9 mouse cellular contexts compared by ENCODE assay signal in the genomic region with DNA sequence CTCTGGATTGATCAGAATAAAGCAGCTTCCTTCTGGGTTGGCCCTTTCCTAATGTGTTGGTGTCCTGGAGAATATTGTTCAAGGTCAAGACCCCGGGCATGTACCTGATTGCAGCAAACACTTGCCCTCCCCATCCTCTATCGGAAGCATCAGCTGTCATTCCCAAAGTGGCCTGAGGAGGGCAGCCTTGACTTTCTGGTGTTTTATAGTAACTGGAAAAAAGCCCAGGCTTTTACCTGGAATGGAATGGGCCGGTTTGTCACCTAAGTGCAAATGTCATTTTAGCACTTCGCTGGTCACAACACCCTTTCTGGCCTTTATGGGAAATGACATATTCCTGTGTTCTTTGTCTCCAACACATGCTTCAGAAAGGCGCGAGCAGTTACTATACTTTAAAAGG.
DNase-seq lines count a peak whose midpoint lies in the region; ATAC-seq and TF ChIP-seq lines count a peak whose summit lies in the region.
"Had no signal": no experiment of that assay in that cellular context is flagged by ENCODE, and none has a peak within 500 bp of the region (broad histone marks: within the 10 kb centered on the region; RNA-seq: fewer than 3 reads in every experiment).

No protein-coding gene starts in this region.

- ATAC-seq in midbrain, embryonic 16.5 days: no peak
- 0 out of 2 replicates have a peak, but pooled peaks have one; percentile 45 for ATAC-seq in kidney, embryonic 15.5 days (replicated peaks; ENCODE audit: low FRiP score)
- ATAC-seq in limb, embryonic 15.5 days (ENCODE audit: insufficient number of reproducible peaks, low FRiP score, low TSS enrichment, low read depth): no peak
- no peak for ATAC-seq in monocyte, adult 5-6 weeks (replicated peaks; ENCODE audit: insufficient number of reproducible peaks, low FRiP score, low TSS enrichment, poor library complexity, severe bottlenecking)

- H3K27ac ChIP-seq in midbrain, embryonic 10.5 days (replicated peaks): no peak overlapping the region
- no peak overlapping the region for H3K27ac ChIP-seq in midbrain, embryonic 16.5 days (ENCODE audit: low read length)
- H3K27ac ChIP-seq in kidney, embryonic 15.5 days: no peak overlapping the region
- H3K27ac ChIP-seq in limb, embryonic 15.5 days: no peak overlapping the region
- H3K27ac ChIP-seq: embryonic facial prominence, embryonic 12.5 days had no signal

- no peak overlapping the region for H3K4me3 ChIP-seq in midbrain, embryonic 10.5 days
- H3K4me3 ChIP-seq in midbrain, embryonic 16.5 days (ENCODE audit: low read depth, low read length): no peak overlapping the region
- H3K4me3 ChIP-seq in kidney, embryonic 15.5 days (replicated peaks): peak overlapping the region; percentile 32
- peak overlapping the region; percentile 30 for H3K4me3 ChIP-seq in limb, embryonic 15.5 days
- H3K4me3 ChIP-seq: embryonic facial prominence, embryonic 12.5 days had no signal

- H3K9me3 ChIP-seq in midbrain, embryonic 10.5 days (replicated peaks): no peaks in the 10 kb centered on the region
- no peaks in the 10 kb centered on the region for H3K9me3 ChIP-seq in midbrain, embryonic 16.5 days (replicated peaks; ENCODE audit: control insufficient read depth, low read length, poor library complexity, severe bottlenecking)
- no peaks in the 10 kb centered on the region for H3K9me3 ChIP-seq in kidney, embryonic 15.5 days (replicated peaks)
- H3K9me3 ChIP-seq in limb, embryonic 15.5 days: no peaks in the 10 kb centered on the region
- H3K9me3 ChIP-seq: embryonic facial prominence, embryonic 12.5 days had no signal

- no peaks in the 10 kb centered on the region for H3K36me3 ChIP-seq in midbrain, embryonic 10.5 days
- H3K36me3 ChIP-seq in midbrain, embryonic 16.5 days (ENCODE audit: control insufficient read depth, insufficient read depth, low read length): no peaks in the 10 kb centered on the region
- no peaks in the 10 kb centered on the region for H3K36me3 ChIP-seq in kidney, embryonic 15.5 days
- H3K36me3 ChIP-seq in limb, embryonic 15.5 days: no peaks in the 10 kb centered on the region
- H3K36me3 ChIP-seq: embryonic facial prominence, embryonic 12.5 days had no signal

- H3K4me1 ChIP-seq in midbrain, embryonic 10.5 days: no peaks in the 10 kb centered on the region; the same call in 1 of the 2 replicates
- peaks cover 15% of the 10 kb centered on the region for H3K4me1 ChIP-seq in midbrain, embryonic 16.5 days (ENCODE audit: control insufficient read depth, insufficient read depth, low read length)
- H3K4me1 ChIP-seq in kidney, embryonic 15.5 days: 0 out of 2 replicates have a peak, but pooled peaks cover 6% of the 10 kb centered on the region
- peaks cover 11% of the 10 kb centered on the region for H3K4me1 ChIP-seq in limb, embryonic 15.5 days
- H3K4me1 ChIP-seq: embryonic facial prominence, embryonic 12.5 days had no signal

- TF ChIP-seq CTCF in brain, embryonic 14.5 days (IDR thresholded peaks at IDR 0.05; ENCODE audit: borderline replicate concordance, extremely low read depth, insufficient read depth, insufficient read length): peak; percentile 89

- H3K9ac ChIP-seq in midbrain, embryonic 16.5 days (ENCODE audit: low read depth, low read length): no peak overlapping the region
- H3K9ac ChIP-seq in kidney, embryonic 15.5 days: no peak overlapping the region
- no peak overlapping the region for H3K9ac ChIP-seq in limb, embryonic 15.5 days
- H3K9ac ChIP-seq: embryonic facial prominence, embryonic 12.5 days had no signal

- no peak overlapping the region for H3K4me2 ChIP-seq in midbrain, embryonic 16.5 days (ENCODE audit: low read length)
- peak overlapping the region; percentile 49 for H3K4me2 ChIP-seq in kidney, embryonic 15.5 days
- H3K4me2 ChIP-seq in limb, embryonic 15.5 days: peak overlapping the region; percentile 27
- H3K4me2 ChIP-seq: embryonic facial prominence, embryonic 12.5 days had no signal

- peak; percentile 50 for DNase-seq in midbrain, embryonic 10.5 days (ENCODE audit: low spot score)
- DNase-seq in brain, embryonic 14.5 days (ENCODE audit: low read depth): peak; percentile 69
- peak; percentile 78 to 79 for DNase-seq in frontal cortex, postnatal 36 days (ENCODE audit: low spot score in 2 of 2)
- peak; percentile 46 for DNase-seq in ovary, postnatal 14 days (ENCODE audit: low spot score)

- WGBS in midbrain, embryonic 10.5 days: 64% methylated on average over 6 of the region's 6 CpGs
- 55% methylated on average over 6 of the region's 6 CpGs for WGBS in midbrain, embryonic 16.5 days
- 40% methylated on average over 6 of the region's 6 CpGs for WGBS in kidney, embryonic 15.5 days
- WGBS in limb, embryonic 15.5 days: 41% methylated on average over 6 of the region's 6 CpGs

- no peaks in the 10 kb centered on the region for H3K27me3 ChIP-seq in midbrain, embryonic 10.5 days (ENCODE audit: low read depth, poor library complexity, severe bottlenecking)
- no peaks in the 10 kb centered on the region for H3K27me3 ChIP-seq in midbrain, embryonic 16.5 days (ENCODE audit: control insufficient read depth, insufficient read depth, low read depth, low read length)
- H3K27me3 ChIP-seq in kidney, embryonic 15.5 days: peaks cover 7% of the 10 kb centered on the region; the same call in 1 of the 2 replicates
- no peaks in the 10 kb centered on the region; the same call in 1 of the 2 replicates for H3K27me3 ChIP-seq in limb, embryonic 15.5 days
- H3K27me3 ChIP-seq: embryonic facial prominence, embryonic 12.5 days had no signal

- no peak for TF ChIP-seq POLR2A in brain, embryonic 14.5 days (IDR thresholded peaks at IDR 0.05; ENCODE audit: borderline replicate concordance, extremely low read depth, insufficient read depth, insufficient read length, poor library complexity, severe bottlenecking)

Comparison
In these comparisons a context has a peak if more than half of its experiments do, and no peak if none do; other contexts are left out.
1. H3K4me3 ChIP-seq: peak in kidney, embryonic 15.5 days (single experiment) and limb, embryonic 15.5 days (single experiment); none in midbrain, embryonic 10.5 days (single experiment) and midbrain, embryonic 16.5 days (single experiment).
2. Peak in every context shown above with its lines, with median percentiles within 50 percentile points of each other: DNase-seq.